Mouse (Mus musculus) neural tube, embryonic 11.5 days (tissue): ENCODE data around the gene Eif3m. TPM values are rescaled to one million over a fixed set of nuclear protein-coding genes. Genes with fewer than 3 reads are reported as not detected.

Source experiments
- ATAC-seq: fragments of 200-750 bp; cut with Nextera tagmentation; 2 replicates; pipeline ENCODE4 v1.8.0; 2017; ENCODE audit warnings: moderate number of reproducible peaks, mild to moderate bottlenecking, moderate TSS enrichment, moderate library complexity; ENCODE audit not compliant: insufficient read depth, low FRiP score, low TSS enrichment
- DNase-seq: peaks from one replicate; pipeline ENCODE4 v3.0.0-alpha.2; 2015; ENCODE audit warnings: low spot score
- H3K27ac ChIP-seq: fragments of 300-500 bp; sonication (generic); 2 replicates; pipeline ENCODE4 v1.5.1; 2014; ENCODE audit warnings: low read depth, mild to moderate bottlenecking, low read length
- H3K27me3 ChIP-seq: fragments of 300-500 bp; sonication (generic); 2 replicates; pipeline ENCODE4 v1.6.1; 2014; ENCODE audit warnings: mild to moderate bottlenecking, low read length, mixed read lengths; ENCODE audit not compliant: control insufficient read depth, insufficient read depth
- H3K36me3 ChIP-seq: fragments of 300-500 bp; sonication (generic); 2 replicates; pipeline ENCODE4 v1.6.1; 2014; ENCODE audit warnings: mild to moderate bottlenecking, low read length, moderate library complexity, mixed read lengths; ENCODE audit not compliant: control insufficient read depth, insufficient read depth
- H3K4me1 ChIP-seq: fragments of 300-500 bp; sonication (generic); 2 replicates; pipeline ENCODE4 v1.6.1; 2014; ENCODE audit warnings: low read length, mixed read lengths; ENCODE audit not compliant: control insufficient read depth, insufficient read depth
- H3K4me2 ChIP-seq: fragments of 300-500 bp; sonication (generic); 2 replicates; pipeline ENCODE4 v1.6.1; 2014; ENCODE audit warnings: low read depth, mild to moderate bottlenecking, moderate library complexity
- H3K4me3 ChIP-seq: fragments of 300-500 bp; sonication (generic); 2 replicates; pipeline ENCODE4 v1.5.1; 2014; ENCODE audit warnings: low read depth, low read length
- H3K9ac ChIP-seq: fragments of 300-500 bp; sonication (generic); 2 replicates; pipeline ENCODE4 v1.6.1; 2014; ENCODE audit warnings: mild to moderate bottlenecking, low read length
- H3K9me3 ChIP-seq: fragments of 300-500 bp; sonication (generic); 2 replicates; pipeline ENCODE4 v1.6.1; 2016; ENCODE audit warnings: low read length; ENCODE audit not compliant: control insufficient read depth
- WGBS: fragments of 180-500 bp; shearing (Covaris S2); extraction: QIAGEN DNeasy Blood & Tissue Kit; methylation state at CpG from one replicate; pipeline ENCODE4 v1.1.7; 2014; 5-methylcytosine and 5-hydroxymethylcytosine counted together
- polyA plus RNA-seq: library from polyadenylated mRNA; unstranded; fragments of >200 nt; fragmentation: Nextera tagmentation; extraction: Ambion mirVana; gene quantifications from 2 replicates; pipeline ENCODE4 v1.2.1, GENCODE M21; 2014

Eif3m gene
- polyA plus RNA-seq: 282 and 295 TPM in 2 replicates

- peak within 1 kb of the TSS; percentile 95 for H3K4me3 ChIP-seq
- peak within 1 kb of the TSS; percentile 53; the same call in 1 of the 2 replicates for H3K27ac ChIP-seq
- peak; percentile 92 for DNase-seq
- WGBS: 0% methylated on average over 21 of the region's 25 CpGs
- peak within 1 kb of the TSS; percentile 80 for H3K4me2 ChIP-seq
- no peaks in the 10 kb centered on the region for H3K9me3 ChIP-seq
- H3K27me3 ChIP-seq: no peaks in the 10 kb centered on the region
- ATAC-seq: peak; percentile 100
- H3K9ac ChIP-seq: peak within 1 kb of the TSS; percentile 89
- H3K4me1 ChIP-seq: peaks cover 6% of the 10 kb centered on the region; the same call in 1 of the 2 replicates
- peaks cover 2% of the 10 kb centered on the region; the same call in 1 of the 2 replicates for H3K36me3 ChIP-seq
These were observed at the start of gene Eif3m for GRCm38 (mm10) chr2:105016967-105017287. TSS of gene Eif3m (minus strand) at chr2:105017080.

GRCm38 (mm10) chr2:105062741-105063372 lies 46.0 kb upstream of the Eif3m start:
- DNase-seq: no peak
- Histone ChIP-seq H3K27me3 (no peaks in the 10 kb centered on the region), H3K4me1 (no peaks in the 10 kb centered on the region), H3K27ac (no peak overlapping the region), H3K9me3 (no peaks in the 10 kb centered on the region), H3K4me2 (no peak overlapping the region), H3K36me3 (no peaks in the 10 kb centered on the region), H3K9ac (no peak overlapping the region), H3K4me3 (no peak overlapping the region)
- ATAC-seq: no peak
- 57% methylated on average over 7 of the region's 7 CpGs for WGBS

GRCm38 (mm10) chr2:105058577-105059116 lies 41.8 kb upstream of the Eif3m start:
- ATAC-seq: no peak

GRCm38 (mm10) chr2:105055529-105055928 lies 38.6 kb upstream of the Eif3m start:
- H3K36me3 ChIP-seq: no peaks in the 10 kb centered on the region
- H3K27ac ChIP-seq: no peak overlapping the region
- no peak overlapping the region for H3K4me3 ChIP-seq
- no peak for ATAC-seq
- no peak for DNase-seq
- H3K4me1 ChIP-seq: no peaks in the 10 kb centered on the region
- H3K9me3 ChIP-seq: no peaks in the 10 kb centered on the region
- H3K4me2 ChIP-seq: no peak overlapping the region
- H3K9ac ChIP-seq: no peak overlapping the region
- H3K27me3 ChIP-seq: no peaks in the 10 kb centered on the region
- 89% methylated on average over 1 of the region's 1 CpGs for WGBS

More at GRCm38 (mm10) chr2:105058577-105059116, 41.8 kb upstream of the Eif3m start:
- no peaks in the 10 kb centered on the region for H3K27me3 ChIP-seq
- H3K36me3 ChIP-seq: no peaks in the 10 kb centered on the region
- H3K9me3 ChIP-seq: no peaks in the 10 kb centered on the region
- H3K4me2 ChIP-seq: no peak overlapping the region
- no peak overlapping the region for H3K4me3 ChIP-seq
- no peak for DNase-seq
- no peak overlapping the region for H3K9ac ChIP-seq
- H3K4me1 ChIP-seq: no peaks in the 10 kb centered on the region
- no peak overlapping the region for H3K27ac ChIP-seq
- WGBS: 83% methylated on average over 7 of the region's 7 CpGs

- Histone ChIP-seq H3K9me3 (no peaks in the 10 kb centered on the region), H3K36me3 (no peaks in the 10 kb centered on the region), H3K9ac (no peak overlapping the region), H3K4me2 (no peak overlapping the region), H3K27me3 (no peaks in the 10 kb centered on the region), H3K27ac (no peak overlapping the region), H3K4me3 (no peak overlapping the region), H3K4me1 (no peaks in the 10 kb centered on the region)
- DNase-seq (no peak), ATAC-seq (no peak)
- WGBS: 42% methylated on average over 1 of the region's 1 CpGs
These were observed 31.4 kb upstream of the Eif3m start for GRCm38 (mm10) chr2:105048301-105048700.

- Histone ChIP-seq H3K9ac (no peak overlapping the region), H3K36me3 (no peaks in the 10 kb centered on the region), H3K27me3 (no peaks in the 10 kb centered on the region), H3K9me3 (no peaks in the 10 kb centered on the region), H3K4me3 (no peak overlapping the region), H3K4me2 (no peak overlapping the region), H3K4me1 (no peaks in the 10 kb centered on the region), H3K27ac (no peak overlapping the region)
- ATAC-seq: no peak
- 51% methylated on average over 4 of the region's 4 CpGs for WGBS
- DNase-seq: no peak
These were observed 26.3 kb upstream of the Eif3m start for GRCm38 (mm10) chr2:105043152-105043551.

GRCm38 (mm10) chr2:105040859-105041258 lies 24.0 kb upstream of the Eif3m start:
- 74% methylated on average over 4 of the region's 4 CpGs for WGBS
- H3K4me2 ChIP-seq: no peak overlapping the region
- no peaks in the 10 kb centered on the region for H3K9me3 ChIP-seq
- no peak for ATAC-seq
- no peak overlapping the region for H3K27ac ChIP-seq
- no peaks in the 10 kb centered on the region for H3K36me3 ChIP-seq
- no peak for DNase-seq
- no peak overlapping the region for H3K4me3 ChIP-seq
- H3K9ac ChIP-seq: no peak overlapping the region
- H3K4me1 ChIP-seq: no peaks in the 10 kb centered on the region
- no peaks in the 10 kb centered on the region for H3K27me3 ChIP-seq

- no peaks in the 10 kb centered on the region for H3K4me1 ChIP-seq
- no peak for DNase-seq
- no peaks in the 10 kb centered on the region for H3K36me3 ChIP-seq
- WGBS: 93% methylated on average over 5 of the region's 5 CpGs
- no peak overlapping the region for H3K27ac ChIP-seq
- H3K9me3 ChIP-seq: no peaks in the 10 kb centered on the region
- no peak overlapping the region for H3K4me2 ChIP-seq
- no peak overlapping the region for H3K4me3 ChIP-seq
- H3K27me3 ChIP-seq: no peaks in the 10 kb centered on the region
- no peak for ATAC-seq
- no peak overlapping the region for H3K9ac ChIP-seq
These were observed 22.0 kb upstream of the Eif3m start for GRCm38 (mm10) chr2:105038879-105039278.

GRCm38 (mm10) chr2:105037956-105038569 lies 21.2 kb upstream of the Eif3m start:
- no peaks in the 10 kb centered on the region for H3K4me1 ChIP-seq
- no peaks in the 10 kb centered on the region for H3K9me3 ChIP-seq
- 80% methylated on average over 7 of the region's 7 CpGs for WGBS
- no peak overlapping the region for H3K27ac ChIP-seq
- H3K36me3 ChIP-seq: no peaks in the 10 kb centered on the region
- H3K9ac ChIP-seq: no peak overlapping the region
- DNase-seq (no peak), ATAC-seq (no peak)
- no peak overlapping the region for H3K4me2 ChIP-seq
- no peaks in the 10 kb centered on the region for H3K27me3 ChIP-seq
- no peak overlapping the region for H3K4me3 ChIP-seq
